Mouse (Mus musculus): Measurements from ENCODE around the gene Urgcp. TPM values are rescaled to one million over a fixed set of nuclear protein-coding genes. Genes with fewer than 3 reads are reported as not detected.

The Urgcp gene
- polyA plus RNA-seq, 1 experiment from 2014 or later: 22.5 TPM

GRCm38 (mm10) chr11:5766019-5766418 is 3.8 kb upstream of the Urgcp start:
- no peak for ATAC-seq (ENCODE audit: low read depth)
- WGBS: 80% methylated on average over 6 of the region's 6 CpGs
- H3K4me1 ChIP-seq (ENCODE audit: control insufficient read depth, insufficient read depth, low read length): peaks cover 2% of the 10 kb centered on the region; the same call in 1 of the 2 replicates
- H3K36me3 ChIP-seq (ENCODE audit: control insufficient read depth, insufficient read depth, low read length): peaks cover 9% of the 10 kb centered on the region
- H3K4me3 ChIP-seq (ENCODE audit: low read depth, low read length): no peak overlapping the region
- no peaks in the 10 kb centered on the region for H3K27me3 ChIP-seq (replicated peaks; ENCODE audit: control insufficient read depth, insufficient read depth, low read length)
- H3K9me3 ChIP-seq (ENCODE audit: control insufficient read depth, low read length): no peaks in the 10 kb centered on the region
- no peak overlapping the region for H3K4me2 ChIP-seq (ENCODE audit: low read depth, low read length)
- H3K27ac ChIP-seq (replicated peaks; ENCODE audit: low read depth, low read length): no peak overlapping the region
- no peak for DNase-seq (ENCODE audit: low spot score)
- H3K9ac ChIP-seq (ENCODE audit: low read depth, low read length): no peak overlapping the region

GRCm38 (mm10) chr11:5762633-5762982 is 432 bp upstream of the Urgcp start:
- H3K9ac ChIP-seq (ENCODE audit: low read depth, low read length): peak overlapping the region; percentile 88
- H3K4me2 ChIP-seq (ENCODE audit: low read depth, low read length): peak overlapping the region; percentile 79
- peak overlapping the region; percentile 94 for H3K27ac ChIP-seq (replicated peaks; ENCODE audit: low read depth, low read length)
- peak overlapping the region; percentile 82 for H3K4me3 ChIP-seq (ENCODE audit: low read depth, low read length)
- H3K4me1 ChIP-seq (ENCODE audit: control insufficient read depth, insufficient read depth, low read length): peaks cover 2% of the 10 kb centered on the region; the same call in 1 of the 2 replicates
- 18% methylated on average over 6 of the region's 6 CpGs for WGBS
- H3K9me3 ChIP-seq (ENCODE audit: control insufficient read depth, low read length): no peaks in the 10 kb centered on the region
- no peaks in the 10 kb centered on the region for H3K27me3 ChIP-seq (replicated peaks; ENCODE audit: control insufficient read depth, insufficient read depth, low read length)
- DNase-seq (ENCODE audit: low spot score) (no peak), ATAC-seq (ENCODE audit: low read depth) (peak; percentile 12; the same call in 1 of the 2 replicates)
- H3K36me3 ChIP-seq (ENCODE audit: control insufficient read depth, insufficient read depth, low read length): no peaks in the 10 kb centered on the region

- WGBS: 83% methylated on average over 2 of the region's 2 CpGs
Measured at GRCm38 (mm10) chr11:5753755-5754154, 8.4 kb downstream of the Urgcp start.

DNA sequence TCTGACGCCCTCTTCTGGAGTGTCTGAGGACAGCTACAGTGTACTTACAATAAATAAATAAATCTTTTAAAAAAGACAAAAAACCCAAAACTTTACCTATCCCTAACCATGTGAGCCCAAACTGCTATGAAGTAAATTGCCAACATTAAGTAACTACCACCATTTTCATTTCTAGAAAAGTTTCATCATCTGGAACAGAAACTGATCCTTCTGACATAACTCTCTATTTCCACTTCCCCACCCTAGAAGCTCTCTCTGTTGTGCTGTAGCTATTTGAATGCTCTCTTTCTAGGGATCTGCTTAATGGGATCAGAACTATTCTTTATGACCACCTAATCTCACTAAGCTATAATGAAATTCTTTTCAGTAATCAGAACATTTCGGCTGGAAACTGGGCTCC is 17.2 kb downstream of the Urgcp start:
- no peak overlapping the region for H3K4me3 ChIP-seq (ENCODE audit: low read depth, low read length)
- H3K4me2 ChIP-seq (ENCODE audit: low read depth, low read length): no peak overlapping the region
- H3K9me3 ChIP-seq (ENCODE audit: control insufficient read depth, low read length): no peaks in the 10 kb centered on the region
- WGBS: 76% methylated on average over 2 of the region's 2 CpGs
- H3K4me1 ChIP-seq (ENCODE audit: control insufficient read depth, insufficient read depth, low read length): peaks cover 1% of the 10 kb centered on the region; the same call in 1 of the 2 replicates
- no peaks in the 10 kb centered on the region for H3K27me3 ChIP-seq (replicated peaks; ENCODE audit: control insufficient read depth, insufficient read depth, low read length)
- no peaks in the 10 kb centered on the region for H3K36me3 ChIP-seq (ENCODE audit: control insufficient read depth, insufficient read depth, low read length)
- no peak overlapping the region for H3K9ac ChIP-seq (ENCODE audit: low read depth, low read length)
- no peak overlapping the region for H3K27ac ChIP-seq (replicated peaks; ENCODE audit: low read depth, low read length)
- DNase-seq (ENCODE audit: low spot score) (no peak), ATAC-seq (ENCODE audit: low read depth) (no peak)

More at GRCm38 (mm10) chr11:5753755-5754154, 8.4 kb downstream of the Urgcp start:
- DNase-seq (ENCODE audit: low spot score) (no peak), ATAC-seq (ENCODE audit: low read depth) (no peak)
- Histone ChIP-seq H3K27ac (replicated peaks; ENCODE audit: low read depth, low read length) (no peak overlapping the region), H3K36me3 (ENCODE audit: control insufficient read depth, insufficient read depth, low read length) (0 out of 2 replicates have a peak, but pooled peaks cover 10% of the 10 kb centered on the region), H3K9me3 (ENCODE audit: control insufficient read depth, low read length) (peaks cover 8% of the 10 kb centered on the region; the same call in 1 of the 2 replicates), H3K4me3 (ENCODE audit: low read depth, low read length) (no peak overlapping the region), H3K4me2 (ENCODE audit: low read depth, low read length) (no peak overlapping the region), H3K9ac (ENCODE audit: low read depth, low read length) (no peak overlapping the region), H3K27me3 (replicated peaks; ENCODE audit: control insufficient read depth, insufficient read depth, low read length) (no peaks in the 10 kb centered on the region), H3K4me1 (ENCODE audit: control insufficient read depth, insufficient read depth, low read length) (no peaks in the 10 kb centered on the region)

DNA sequence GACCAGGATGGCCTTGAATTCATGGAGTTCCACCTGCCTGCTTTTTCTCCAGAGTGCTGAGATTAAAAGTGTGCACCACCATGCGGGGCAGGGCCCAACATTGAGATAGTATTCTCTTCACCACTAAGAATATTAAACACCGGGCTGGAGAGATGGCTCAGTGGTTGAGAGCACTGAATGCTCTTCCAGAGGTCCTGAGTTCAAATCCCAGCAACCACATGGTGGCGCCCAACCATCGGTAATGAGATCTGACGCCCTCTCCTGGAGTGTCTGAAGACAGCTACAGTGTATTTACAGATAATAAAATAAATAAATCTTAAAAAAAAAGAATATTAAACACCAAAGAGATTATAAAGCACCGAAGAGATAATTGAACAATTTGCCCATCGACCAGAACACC is 20.1 kb downstream of the Urgcp start:
- peaks cover 5% of the 10 kb centered on the region; the same call in 1 of the 2 replicates for H3K4me1 ChIP-seq (ENCODE audit: control insufficient read depth, insufficient read depth, low read length)
- DNase-seq (ENCODE audit: low spot score): no peak
- no peaks in the 10 kb centered on the region for H3K36me3 ChIP-seq (ENCODE audit: control insufficient read depth, insufficient read depth, low read length)
- 73% methylated on average over 7 of the region's 7 CpGs for WGBS
- no peak overlapping the region for H3K27ac ChIP-seq (replicated peaks; ENCODE audit: low read depth, low read length)
- no peak overlapping the region for H3K4me3 ChIP-seq (ENCODE audit: low read depth, low read length)
- no peaks in the 10 kb centered on the region for H3K9me3 ChIP-seq (ENCODE audit: control insufficient read depth, low read length)
- no peak overlapping the region for H3K4me2 ChIP-seq (ENCODE audit: low read depth, low read length)
- H3K27me3 ChIP-seq (replicated peaks; ENCODE audit: control insufficient read depth, insufficient read depth, low read length): no peaks in the 10 kb centered on the region
- no peak overlapping the region for H3K9ac ChIP-seq (ENCODE audit: low read depth, low read length)
- no peak for ATAC-seq (ENCODE audit: low read depth)

- WGBS: 0% methylated on average over 18 of the region's 50 CpGs
- Histone ChIP-seq H3K27ac (replicated peaks; ENCODE audit: low read depth, low read length) (peak overlapping the region; percentile 87), H3K4me1 (ENCODE audit: control insufficient read depth, insufficient read depth, low read length) (peaks cover 5% of the 10 kb centered on the region; the same call in 1 of the 2 replicates), H3K4me2 (ENCODE audit: low read depth, low read length) (peak overlapping the region; percentile 75), H3K27me3 (replicated peaks; ENCODE audit: control insufficient read depth, insufficient read depth, low read length) (no peaks in the 10 kb centered on the region), H3K4me3 (ENCODE audit: low read depth, low read length) (peak overlapping the region; percentile 86), H3K9me3 (ENCODE audit: control insufficient read depth, low read length) (no peaks in the 10 kb centered on the region), H3K9ac (ENCODE audit: low read depth, low read length) (peak overlapping the region; percentile 98), H3K36me3 (ENCODE audit: control insufficient read depth, insufficient read depth, low read length) (no peaks in the 10 kb centered on the region)
- DNase-seq (ENCODE audit: low spot score): peak; percentile 84
- ATAC-seq (ENCODE audit: low read depth): peak; percentile 96
Measured at GRCm38 (mm10) chr11:5740965-5741627, 21.1 kb downstream of the Urgcp start.

DNA sequence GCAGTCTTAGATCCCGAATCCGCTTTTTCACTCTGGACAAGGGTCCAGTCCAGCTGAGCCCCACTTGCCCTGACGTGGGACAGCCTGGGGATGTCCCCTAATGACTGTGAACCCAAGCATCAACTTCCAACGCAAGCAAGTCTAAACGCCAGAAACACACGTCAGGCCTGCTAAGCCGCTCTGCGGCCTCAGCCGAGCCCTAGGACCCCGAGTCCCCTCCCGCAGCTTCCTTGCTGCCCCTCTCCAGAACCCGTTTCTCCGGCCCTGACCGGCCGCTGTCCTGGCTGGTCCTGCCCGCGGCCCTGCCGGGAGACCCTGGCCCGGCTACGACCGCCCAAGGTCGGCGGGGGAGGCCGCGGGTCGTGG is 21.6 kb downstream of the Urgcp start:
- peak overlapping the region; percentile 98 for H3K9ac ChIP-seq (ENCODE audit: low read depth, low read length)
- no peaks in the 10 kb centered on the region for H3K36me3 ChIP-seq (ENCODE audit: control insufficient read depth, insufficient read depth, low read length)
- peak overlapping the region; percentile 75 for H3K4me2 ChIP-seq (ENCODE audit: low read depth, low read length)
- DNase-seq (ENCODE audit: low spot score): peak; percentile 29
- peak overlapping the region; percentile 86 for H3K4me3 ChIP-seq (ENCODE audit: low read depth, low read length)
- no peaks in the 10 kb centered on the region for H3K27me3 ChIP-seq (replicated peaks; ENCODE audit: control insufficient read depth, insufficient read depth, low read length)
- peaks cover 5% of the 10 kb centered on the region; the same call in 1 of the 2 replicates for H3K4me1 ChIP-seq (ENCODE audit: control insufficient read depth, insufficient read depth, low read length)
- WGBS: under 1% methylated on average over 22 of the region's 26 CpGs
- H3K9me3 ChIP-seq (ENCODE audit: control insufficient read depth, low read length): no peaks in the 10 kb centered on the region
- ATAC-seq (ENCODE audit: low read depth): peak; percentile 75
- peak overlapping the region; percentile 87 for H3K27ac ChIP-seq (replicated peaks; ENCODE audit: low read depth, low read length)

DNA sequence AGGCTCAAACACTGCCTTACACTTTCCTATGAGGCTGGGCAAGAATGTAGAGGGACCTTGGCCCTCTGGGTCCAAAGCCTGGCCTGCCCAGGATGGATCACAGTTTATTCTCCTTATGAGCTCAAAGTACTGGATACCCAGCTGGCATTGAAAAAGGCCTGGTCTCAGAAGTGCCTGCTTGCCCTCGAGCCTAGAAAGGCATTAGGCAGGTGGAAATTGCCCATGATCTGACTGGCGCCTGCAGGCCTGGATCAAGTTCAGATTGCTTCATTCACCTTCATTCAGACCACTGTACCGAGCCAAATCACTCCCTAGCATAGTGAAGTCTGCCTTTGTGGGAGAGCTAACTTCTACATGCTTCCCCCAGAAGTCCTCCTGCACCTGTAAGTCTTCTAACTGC is 22.3 kb downstream of the Urgcp start:
- H3K27me3 ChIP-seq (replicated peaks; ENCODE audit: control insufficient read depth, insufficient read depth, low read length): no peaks in the 10 kb centered on the region
- peak overlapping the region; percentile 75 for H3K4me2 ChIP-seq (ENCODE audit: low read depth, low read length)
- H3K36me3 ChIP-seq (ENCODE audit: control insufficient read depth, insufficient read depth, low read length): no peaks in the 10 kb centered on the region
- H3K27ac ChIP-seq (replicated peaks; ENCODE audit: low read depth, low read length): no peak overlapping the region
- H3K4me3 ChIP-seq (ENCODE audit: low read depth, low read length): peak overlapping the region; percentile 86
- H3K9ac ChIP-seq (ENCODE audit: low read depth, low read length): 0 out of 2 replicates have a peak overlapping the region, but pooled peaks have one; percentile 98
- ATAC-seq (ENCODE audit: low read depth): no peak
- no peaks in the 10 kb centered on the region for H3K9me3 ChIP-seq (ENCODE audit: control insufficient read depth, low read length)
- H3K4me1 ChIP-seq (ENCODE audit: control insufficient read depth, insufficient read depth, low read length): peaks cover 5% of the 10 kb centered on the region; the same call in 1 of the 2 replicates
- WGBS: 44% methylated on average over 3 of the region's 3 CpGs
- DNase-seq (ENCODE audit: low spot score): no peak
